Mouse (Mus musculus) stomach, postnatal 0 days (tissue): ENCODE results near the gene Peg10. TPM values are rescaled to one million over a fixed set of nuclear protein-coding genes. Genes with fewer than 3 reads are reported as not detected.

Source experiments
- ATAC-seq: fragments of 200-750 bp; cut with Nextera tagmentation; 2 replicates; pipeline ENCODE4 v1.8.0; 2017; ENCODE audit not compliant: low FRiP score, low TSS enrichment
- DNase-seq: peaks from one replicate; pipeline ENCODE4 v3.0.0-alpha.2; 2016; ENCODE audit warnings: low spot score
- H3K27ac ChIP-seq: fragments of 300-500 bp; sonication (generic); replicated peaks from 2 replicates; pipeline ENCODE4 v1.5.1; 2014; ENCODE audit warnings: mild to moderate bottlenecking, control low read depth
- H3K27me3 ChIP-seq: fragments of 300-500 bp; sonication (generic); 2 replicates; pipeline ENCODE4 v1.6.1; 2014; ENCODE audit warnings: low read length; ENCODE audit not compliant: control insufficient read depth, insufficient read depth
- H3K36me3 ChIP-seq: fragments of 300-500 bp; sonication (generic); 2 replicates; pipeline ENCODE4 v1.6.1; 2014; ENCODE audit warnings: low read length, mixed read lengths; ENCODE audit not compliant: control insufficient read depth, insufficient read depth
- H3K4me1 ChIP-seq: fragments of 300-500 bp; sonication (generic); replicated peaks from 2 replicates; pipeline ENCODE4 v1.6.1; 2014; ENCODE audit warnings: antibody characterized with exemption; ENCODE audit not compliant: control insufficient read depth, insufficient read depth
- H3K4me2 ChIP-seq: fragments of 300-500 bp; sonication (generic); replicated peaks from 2 replicates; pipeline ENCODE4 v1.6.1; 2014; ENCODE audit warnings: low read depth, mild to moderate bottlenecking, control low read depth, moderate library complexity
- H3K4me3 ChIP-seq: fragments of 300-500 bp; sonication (generic); 2 replicates; pipeline ENCODE4 v1.5.1; 2014; ENCODE audit warnings: low read depth, low read length, control low read depth
- H3K9ac ChIP-seq: fragments of 300-500 bp; sonication (generic); 2 replicates; pipeline ENCODE4 v1.6.1; 2014; ENCODE audit warnings: mild to moderate bottlenecking, low read length, control low read depth, mixed read lengths
- H3K9me3 ChIP-seq: fragments of 300-500 bp; sonication (generic); 2 replicates; pipeline ENCODE4 v1.6.1; 2016; ENCODE audit warnings: low read length; ENCODE audit not compliant: control insufficient read depth
- CTCF ChIP-seq: IDR thresholded peaks from 2 replicates; pipeline ENCODE4 v1.5.1; 2016; ENCODE audit warnings: antibody characterized with exemption, low read depth, mild to moderate bottlenecking, moderate library complexity
- EP300 ChIP-seq: optimal IDR thresholded peaks from 2 replicates; pipeline ENCODE3; 2016; ENCODE audit warnings: antibody characterized with exemption
- WGBS: fragments of 180-500 bp; shearing (Covaris S2); extraction: QIAGEN DNeasy Blood & Tissue Kit; methylation state at CpG from one replicate; pipeline ENCODE4 v1.1.7; 2014; 5-methylcytosine and 5-hydroxymethylcytosine counted together
- polyA plus RNA-seq: library from polyadenylated mRNA; unstranded; fragments of >200 nt; fragmentation: Nextera tagmentation; extraction: Ambion mirVana; gene quantifications from 2 replicates; pipeline ENCODE4 v1.2.1, GENCODE M21; 2015

The Peg10 gene
- polyA plus RNA-seq, 1 experiment from 2014 or later = 0.55 TPM

DNA sequence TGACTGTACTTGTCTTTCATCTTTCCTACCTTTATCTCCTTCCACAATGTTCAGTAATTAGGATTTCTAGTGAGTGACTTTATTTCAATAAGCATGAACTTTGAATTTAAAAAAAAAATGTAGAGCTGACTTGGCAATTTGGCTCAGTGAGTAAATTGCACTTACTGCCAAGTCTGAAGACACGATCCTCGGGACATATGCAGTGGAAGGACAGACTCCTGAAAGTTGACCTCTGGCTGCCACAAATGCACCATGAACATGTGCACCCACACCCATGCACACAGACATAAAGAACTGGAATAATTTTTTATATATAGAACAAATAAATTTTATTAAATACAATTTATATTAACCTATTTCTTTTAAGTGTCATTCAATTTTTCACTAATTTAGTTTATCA is 29.8 kb upstream of the Peg10 start:
- no peak for ATAC-seq
- H3K9ac ChIP-seq = no peak overlapping the region
- H3K4me3 ChIP-seq = no peak overlapping the region
- H3K27me3 ChIP-seq = no peaks in the 10 kb centered on the region
- no peak overlapping the region for H3K27ac ChIP-seq
- H3K36me3 ChIP-seq = no peaks in the 10 kb centered on the region
- H3K4me2 ChIP-seq = no peak overlapping the region
- 58% methylated on average over 2 of the region's 2 CpGs for WGBS
- no peak for TF ChIP-seq EP300
- no peak for TF ChIP-seq CTCF
- no peak for DNase-seq
- H3K4me1 ChIP-seq = no peaks in the 10 kb centered on the region
- no peaks in the 10 kb centered on the region for H3K9me3 ChIP-seq

GRCm38 (mm10) chr6:4722142-4722541 is 25.0 kb upstream of the Peg10 start:
- Histone ChIP-seq H3K4me1 (no peaks in the 10 kb centered on the region), H3K36me3 (no peaks in the 10 kb centered on the region), H3K4me2 (no peak overlapping the region), H3K9ac (no peak overlapping the region), H3K9me3 (no peaks in the 10 kb centered on the region), H3K27ac (no peak overlapping the region), H3K4me3 (no peak overlapping the region), H3K27me3 (no peaks in the 10 kb centered on the region)
- 66% methylated on average over 6 of the region's 6 CpGs for WGBS
- no peak for TF ChIP-seq EP300
- no peak for TF ChIP-seq CTCF
- no peak for DNase-seq
- no peak for ATAC-seq

- no peak for ATAC-seq
- Histone ChIP-seq H3K9me3 (no peaks in the 10 kb centered on the region), H3K4me3 (no peak overlapping the region)
These were observed 24.4 kb upstream of the Peg10 start for GRCm38 (mm10) chr6:4722739-4723138.

DNA sequence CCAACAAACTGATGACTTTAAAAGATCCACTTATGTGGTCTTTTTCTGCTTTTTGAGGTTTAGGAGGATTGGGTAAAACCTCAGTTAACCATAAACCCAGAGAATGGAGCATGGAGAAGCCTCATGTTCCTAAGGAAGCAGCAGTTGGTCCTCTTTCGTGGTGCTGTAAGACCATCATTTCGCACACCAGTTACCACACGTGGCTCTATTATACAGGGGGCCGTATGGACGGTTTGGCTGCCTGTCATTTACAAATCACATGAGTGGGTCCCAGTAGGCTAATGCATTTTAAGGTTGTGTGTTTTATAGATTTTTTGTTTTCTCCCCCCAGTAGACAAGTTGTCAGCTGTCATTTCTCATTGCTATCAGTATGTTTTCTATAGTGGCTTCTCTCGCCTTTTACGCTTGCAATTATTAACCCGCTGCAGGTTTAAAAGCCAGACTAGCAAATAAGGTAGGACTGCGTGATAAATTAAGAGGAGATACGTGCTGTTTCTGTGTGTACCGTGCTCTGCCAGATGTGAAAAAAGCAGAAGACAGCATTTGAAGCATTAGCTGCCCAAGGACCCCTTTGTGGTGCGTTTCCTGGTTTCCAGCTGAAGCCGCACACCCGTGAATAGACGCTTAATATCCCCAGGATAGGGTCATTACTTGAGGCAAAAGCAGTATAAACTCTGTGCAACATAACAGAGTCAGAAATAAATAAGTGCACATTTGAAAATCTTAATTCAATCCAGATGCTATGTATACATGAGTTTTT is 22.9 kb upstream of the Peg10 start:
- no peaks in the 10 kb centered on the region for H3K4me1 ChIP-seq
- no peaks in the 10 kb centered on the region for H3K27me3 ChIP-seq
- no peak for DNase-seq
- H3K4me2 ChIP-seq = no peak overlapping the region
- no peaks in the 10 kb centered on the region for H3K36me3 ChIP-seq
- no peak overlapping the region for H3K4me3 ChIP-seq
- no peak for TF ChIP-seq EP300
- no peak for TF ChIP-seq CTCF
- 81% methylated on average over 15 of the region's 15 CpGs for WGBS
- H3K9me3 ChIP-seq = no peaks in the 10 kb centered on the region
- H3K9ac ChIP-seq = no peak overlapping the region
- H3K27ac ChIP-seq = no peak overlapping the region
- ATAC-seq = no peak

More at GRCm38 (mm10) chr6:4722739-4723138, 24.4 kb upstream of the Peg10 start:
- DNase-seq = no peak
- no peak overlapping the region for H3K9ac ChIP-seq
- no peak overlapping the region for H3K27ac ChIP-seq
- WGBS = 73% methylated on average over 13 of the region's 13 CpGs
- TF ChIP-seq EP300 = no peak
- no peak for TF ChIP-seq CTCF
- H3K36me3 ChIP-seq = no peaks in the 10 kb centered on the region
- no peaks in the 10 kb centered on the region for H3K4me1 ChIP-seq
- no peaks in the 10 kb centered on the region for H3K27me3 ChIP-seq
- no peak overlapping the region for H3K4me2 ChIP-seq

- Histone ChIP-seq H3K27ac (no peak overlapping the region), H3K9ac (no peak overlapping the region)
- 94% methylated on average over 2 of the region's 2 CpGs for WGBS
These were observed 18.8 kb upstream of the Peg10 start for GRCm38 (mm10) chr6:4728305-4728704.

GRCm38 (mm10) chr6:4731675-4732074 is 15.4 kb upstream of the Peg10 start:
- Histone ChIP-seq H3K4me2 (no peak overlapping the region), H3K36me3 (no peaks in the 10 kb centered on the region), H3K27ac (no peak overlapping the region), H3K4me3 (no peak overlapping the region), H3K9ac (no peak overlapping the region), H3K4me1 (no peaks in the 10 kb centered on the region), H3K27me3 (no peaks in the 10 kb centered on the region), H3K9me3 (no peaks in the 10 kb centered on the region)
- ATAC-seq (no peak), DNase-seq (no peak)
- WGBS = 62% methylated on average over 8 of the region's 8 CpGs
- no peak for TF ChIP-seq CTCF
- TF ChIP-seq EP300 = no peak

More at GRCm38 (mm10) chr6:4728305-4728704, 18.8 kb upstream of the Peg10 start:
- H3K9me3 ChIP-seq = no peaks in the 10 kb centered on the region
- no peaks in the 10 kb centered on the region for H3K36me3 ChIP-seq
- no peaks in the 10 kb centered on the region for H3K27me3 ChIP-seq
- no peak for ATAC-seq
- no peaks in the 10 kb centered on the region for H3K4me1 ChIP-seq
- DNase-seq = no peak
- TF ChIP-seq CTCF (no peak), EP300 (no peak)
- H3K4me2 ChIP-seq = no peak overlapping the region
- no peak overlapping the region for H3K4me3 ChIP-seq
